Mouse (Mus musculus) thymus, postnatal 14 days (tissue): ENCODE data around the gene Sgsh.
A peak's percentile ranks its signal among the peaks of the same experiment; 100 is the strongest.
"Not testable (repeated sequence)": the region's sequence is repeated elsewhere in the genome, so short reads cannot be mapped to it uniquely, and the experiment has no call there.

ENCODE experiments used
- DNase-seq: peaks from one replicate; pipeline ENCODE4 v3.0.0; 2021

The Sgsh gene

GRCm38 (mm10) chr11:119355443-119356385, at the start of gene Sgsh, which contains the start of gene Slc26a11:
Gene Sgsh (minus strand): TSS chr11:119355536.
Gene Slc26a11 (plus strand): TSS chr11:119355557.
- DNase-seq: peak; percentile 73

- peak; percentile 71 for DNase-seq
Observed at GRCm38 (mm10) chr11:119404627-119405026, 49.3 kb upstream of the Sgsh start.

GRCm38 (mm10) chr11:119402501-119403160, 47.3 kb upstream of the Sgsh start:
- no peak for DNase-seq

GRCm38 (mm10) chr11:119396461-119396860, 41.1 kb upstream of the Sgsh start:
- DNase-seq: no peak

- no peak for DNase-seq
Observed at GRCm38 (mm10) chr11:119395931-119396330, 40.6 kb upstream of the Sgsh start.

- DNase-seq: no peak
Observed at GRCm38 (mm10) chr11:119395394-119395793, 40.1 kb upstream of the Sgsh start.

- no peak for DNase-seq
Observed at GRCm38 (mm10) chr11:119394210-119394609, 38.9 kb upstream of the Sgsh start.

- no peak for DNase-seq
Observed at GRCm38 (mm10) chr11:119393483-119393804, 38.1 kb upstream of the Sgsh start.

GRCm38 (mm10) chr11:119392800-119393482, 37.6 kb upstream of the Sgsh start, which contains the start of gene Rnf213:
Gene Rnf213 (plus strand): TSS chr11:119393100.
- peak; percentile 69 for DNase-seq

- DNase-seq: peak; percentile 86
Observed at GRCm38 (mm10) chr11:119392001-119392614, 36.8 kb upstream of the Sgsh start.

- DNase-seq: peak; percentile 16
Observed at GRCm38 (mm10) chr11:119391386-119392000, 36.2 kb upstream of the Sgsh start.

GRCm38 (mm10) chr11:119390271-119391231, 35.2 kb upstream of the Sgsh start:
- peak; percentile 82 for DNase-seq

GRCm38 (mm10) chr11:119389851-119390270, 34.5 kb upstream of the Sgsh start:
- DNase-seq: peak; percentile 48

GRCm38 (mm10) chr11:119387273-119387672, 31.9 kb upstream of the Sgsh start:
- not testable (repeated sequence) for DNase-seq

- DNase-seq: peak; percentile 32
Observed at GRCm38 (mm10) chr11:119386306-119386705, 31.0 kb upstream of the Sgsh start.

- peak; percentile 77 for DNase-seq
Observed at GRCm38 (mm10) chr11:119384904-119385303, 29.6 kb upstream of the Sgsh start.

- no peak for DNase-seq
Observed at GRCm38 (mm10) chr11:119382338-119382850, 27.1 kb upstream of the Sgsh start.

GRCm38 (mm10) chr11:119381631-119382337, 26.4 kb upstream of the Sgsh start:
- DNase-seq: no peak

GRCm38 (mm10) chr11:119378551-119378950, 23.2 kb upstream of the Sgsh start:
- DNase-seq: no peak

GRCm38 (mm10) chr11:119377326-119377725, 22.0 kb upstream of the Sgsh start:
- DNase-seq: no peak
